ENCODE assay signal across 7 mouse cellular contexts in the genomic region with DNA sequence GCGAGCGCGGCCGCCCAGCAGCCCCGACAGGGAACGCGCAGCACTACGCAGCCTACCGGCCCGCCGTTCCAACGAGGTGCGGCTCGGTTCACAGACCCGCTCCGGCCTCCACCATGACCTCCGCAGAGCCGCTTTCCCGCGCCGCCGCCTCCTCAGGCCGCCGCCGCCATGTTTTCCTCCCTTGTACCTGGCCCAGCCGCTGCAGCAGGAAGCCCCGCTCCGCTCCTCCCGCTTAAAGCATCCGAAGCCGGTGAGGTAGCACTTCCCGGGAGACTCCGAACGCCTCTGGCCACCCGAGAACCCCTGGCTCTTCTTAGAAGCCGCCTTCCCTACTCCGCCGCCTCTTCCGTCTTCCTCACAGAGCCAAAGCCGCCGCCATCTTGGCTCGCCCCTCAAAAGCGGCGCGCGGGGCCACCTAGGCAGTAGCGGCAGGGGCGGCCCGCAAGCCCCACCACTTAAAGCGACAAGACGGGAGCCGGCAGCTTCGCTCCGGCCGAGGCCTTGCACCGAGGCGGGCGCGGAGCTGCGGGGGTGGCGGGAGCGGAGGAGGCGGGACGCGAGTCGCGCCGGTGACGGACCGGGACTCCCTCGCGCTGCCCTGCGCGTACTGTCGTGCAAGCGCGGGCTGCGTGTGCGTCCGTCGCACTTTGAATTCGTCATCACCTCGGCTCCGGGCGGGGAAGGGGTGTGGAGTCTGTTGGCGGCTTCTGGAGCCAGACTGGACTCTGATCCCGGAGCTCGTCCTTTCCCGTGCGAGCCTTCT. TPM values are rescaled to one million over a fixed set of nuclear protein-coding genes. Genes with fewer than 3 reads are reported as not detected.
DNase-seq lines count a peak whose midpoint lies in the region; ATAC-seq lines count a peak whose summit lies in the region.

A gene (minus strand): TSS at position 627 of the 763 bp plus-strand sequence.

- peak within 1 kb of the TSS; percentile 71 for H3K4me2 ChIP-seq in intestine, embryonic 15.5 days (replicated peaks)

- no peaks in the 10 kb centered on the region for H3K27me3 ChIP-seq in intestine, embryonic 15.5 days (replicated peaks)
- H3K27me3 ChIP-seq in midbrain, embryonic 10.5 days (ENCODE audit: low read depth, poor library complexity, severe bottlenecking) = no peaks in the 10 kb centered on the region

- H3K4me1 ChIP-seq in intestine, embryonic 15.5 days (replicated peaks) = no peaks in the 10 kb centered on the region; the same call in 1 of the 2 replicates
- peaks cover 31% of the 10 kb centered on the region for H3K4me1 ChIP-seq in midbrain, embryonic 10.5 days

- H3K4me3 ChIP-seq in intestine, embryonic 15.5 days (replicated peaks) = peak within 1 kb of the TSS; percentile 99
- H3K4me3 ChIP-seq in midbrain, embryonic 10.5 days = peak within 1 kb of the TSS; percentile 100

- H3K9me3 ChIP-seq in intestine, embryonic 15.5 days = no peaks in the 10 kb centered on the region
- no peaks in the 10 kb centered on the region for H3K9me3 ChIP-seq in midbrain, embryonic 10.5 days (replicated peaks)

- intact Hi-C loops in gastrocnemius, postnatal 36 days (cut with DNase I) = no loop called here
- intact Hi-C loops in left cerebral cortex, postnatal 25 days (cut with DNase I) = no loop called here

- 0% methylated on average over 87 of the region's 90 CpGs for WGBS in intestine, embryonic 15.5 days
- under 1% methylated on average over 90 of the region's 90 CpGs for WGBS in midbrain, embryonic 10.5 days

- H3K9ac ChIP-seq in intestine, embryonic 15.5 days = peak within 1 kb of the TSS; percentile 99

- DNase-seq in adrenal gland, adult 2 months = peak; percentile 97
- DNase-seq in embryo, embryonic 11.5 days (ENCODE audit: low read depth, low spot score) = peak; percentile 96
- peak; percentile 91 to 94 for DNase-seq in gastrocnemius, postnatal 36 days
- DNase-seq in left cerebral cortex, postnatal 25 days (ENCODE audit: low spot score in 2 of 2) = peak; percentile 97 to 98
- peak; percentile 97 for DNase-seq in midbrain, embryonic 10.5 days (ENCODE audit: low spot score)
- peak; percentile 96 for DNase-seq in right cerebral cortex, postnatal 4 days

- peak; percentile 98 for ATAC-seq in intestine, embryonic 15.5 days

- H3K36me3 ChIP-seq in intestine, embryonic 15.5 days = no peaks in the 10 kb centered on the region; the same call in 1 of the 2 replicates
- H3K36me3 ChIP-seq in midbrain, embryonic 10.5 days = peaks cover 33% of the 10 kb centered on the region

- H3K27ac ChIP-seq in intestine, embryonic 15.5 days = peak within 1 kb of the TSS; percentile 99
- peak within 1 kb of the TSS; percentile 99 for H3K27ac ChIP-seq in midbrain, embryonic 10.5 days (replicated peaks)

RNA-seq across cellular contexts. Expression of the gene that starts here (rescaled TPM):
- 10 to 100 TPM; 42.6 to 74.8 TPM for total RNA-seq in adrenal gland, adult 2 months (2021)
- 13.6 and 14.6 TPM in 2 replicates for polyA plus RNA-seq in adrenal gland, adult 2 months (2012; rRNA removed)
- 10 to 100 TPM; 13.7 to 18.6 TPM for total RNA-seq in gastrocnemius, postnatal 36 days (2021)
- 36.2 and 41.8 TPM in 2 replicates for polyA plus RNA-seq in intestine, embryonic 15.5 days (2015; fragmentation: Nextera tagmentation; extraction: Ambion mirVana)
- total RNA-seq in left cerebral cortex, postnatal 25 days (2021) = 10 to 100 TPM; 39.1 to 43.4 TPM
- 51.5 and 52.1 TPM in 2 replicates for polyA plus RNA-seq in midbrain, embryonic 10.5 days (2016; fragmentation: Nextera tagmentation; extraction: Ambion mirVana)

Comparison
In these comparisons a context has a peak if more than half of its experiments do, and no peak if none do; other contexts are left out.
1. Peak in every context shown above with its lines: DNase-seq, ATAC-seq, H3K4me3 ChIP-seq and H3K27ac ChIP-seq.